Mouse (Mus musculus) skeletal muscle tissue, adult 2 months (tissue): ENCODE results near the gene Uchl4.
A peak's percentile ranks its signal among the peaks of the same experiment; 100 is the strongest.

ENCODE experiments used
- DNase-seq: peaks from one replicate; pipeline ENCODE4 v3.0.0-alpha.2; 2012; ENCODE audit warnings: low read depth, low spot score

The Uchl4 gene

GRCm38 (mm10) chr9:64273757-64274156, 38.8 kb downstream of the Uchl4 start:
- no peak for DNase-seq

GRCm38 (mm10) chr9:64274291-64274690, 39.3 kb downstream of the Uchl4 start:
- no peak for DNase-seq

- no peak for DNase-seq
These were observed 39.9 kb downstream of the Uchl4 start for GRCm38 (mm10) chr9:64274919-64275318.

- peak; percentile 20 for DNase-seq
These were observed 42.7 kb downstream of the Uchl4 start for GRCm38 (mm10) chr9:64277706-64278105.

- DNase-seq, result no peak
These were observed 43.8 kb downstream of the Uchl4 start for GRCm38 (mm10) chr9:64278665-64279310.

GRCm38 (mm10) chr9:64281105-64281780, 46.2 kb downstream of the Uchl4 start, which contains the start of gene Tipin:
Gene Tipin, plus strand, starts transcription at chr9:64281581.
- DNase-seq, result peak; percentile 94

GRCm38 (mm10) chr9:64281781-64282178, 46.8 kb downstream of the Uchl4 start:
- no peak for DNase-seq

- no peak for DNase-seq
These were observed 47.5 kb downstream of the Uchl4 start for GRCm38 (mm10) chr9:64282404-64282987.
